In genomic region chr12:27945411-27945810, GRCm38 (mm10) we compare ENCODE assay signal across 14 mouse cellular contexts.
DNase-seq lines count a peak whose midpoint lies in the region; ATAC-seq and TF ChIP-seq lines count a peak whose summit lies in the region.
"Had no signal": no experiment of that assay in that cellular context is flagged by ENCODE, and none has a peak within 500 bp of the region (broad histone marks: within the 10 kb centered on the region; RNA-seq: fewer than 3 reads in every experiment).

No protein-coding gene starts in this region.

- peaks cover 14% of the 10 kb centered on the region for H3K4me1 ChIP-seq in forebrain, embryonic 15.5 days
- peaks cover 28% of the 10 kb centered on the region for H3K4me1 ChIP-seq in limb, embryonic 12.5 days (replicated peaks)
- peaks cover 24% of the 10 kb centered on the region for H3K4me1 ChIP-seq in neural tube, embryonic 15.5 days
- H3K4me1 ChIP-seq in stomach, postnatal 0 days (replicated peaks; ENCODE audit: control insufficient read depth, insufficient read depth), result no peaks in the 10 kb centered on the region
- H3K4me1 ChIP-seq in kidney, embryonic 16.5 days (ENCODE audit: insufficient read depth, low read length), result peaks cover 18% of the 10 kb centered on the region

- no peak overlapping the region for H3K4me2 ChIP-seq in forebrain, embryonic 15.5 days (replicated peaks)
- no peak overlapping the region for H3K4me2 ChIP-seq in limb, embryonic 12.5 days
- no peak overlapping the region for H3K4me2 ChIP-seq in neural tube, embryonic 15.5 days
- H3K4me2 ChIP-seq in stomach, postnatal 0 days (replicated peaks; ENCODE audit: low read depth), result no peak overlapping the region
- no peak overlapping the region for H3K4me2 ChIP-seq in kidney, embryonic 16.5 days (replicated peaks; ENCODE audit: low read depth, low read length)
- H3K4me2 ChIP-seq: heart, embryonic 11.5 days; liver, embryonic 11.5 days had no signal

- no peak overlapping the region for H3K4me3 ChIP-seq in forebrain, embryonic 15.5 days
- H3K4me3 ChIP-seq in limb, embryonic 12.5 days (replicated peaks), result no peak overlapping the region
- H3K4me3 ChIP-seq in neural tube, embryonic 15.5 days (replicated peaks), result no peak overlapping the region
- H3K4me3 ChIP-seq in stomach, postnatal 0 days (ENCODE audit: low read depth, low read length), result no peak overlapping the region
- H3K4me3 ChIP-seq in kidney, embryonic 16.5 days (ENCODE audit: low read length), result no peak overlapping the region

- 17% methylated on average over 2 of the region's 2 CpGs for WGBS in forebrain, embryonic 15.5 days
- 31% methylated on average over 2 of the region's 2 CpGs for WGBS in limb, embryonic 12.5 days
- 22% methylated on average over 2 of the region's 2 CpGs for WGBS in neural tube, embryonic 15.5 days
- 41% methylated on average over 2 of the region's 2 CpGs for WGBS in stomach, postnatal 0 days
- WGBS in kidney, embryonic 16.5 days, result 35% methylated on average over 2 of the region's 2 CpGs

- peak overlapping the region; percentile 38 for H3K27ac ChIP-seq in forebrain, embryonic 15.5 days (replicated peaks)
- no peak overlapping the region for H3K27ac ChIP-seq in limb, embryonic 12.5 days
- peak overlapping the region; percentile 35 for H3K27ac ChIP-seq in neural tube, embryonic 15.5 days (replicated peaks)
- no peak overlapping the region for H3K27ac ChIP-seq in stomach, postnatal 0 days (replicated peaks)
- H3K27ac ChIP-seq in kidney, embryonic 16.5 days (ENCODE audit: low read length), result no peak overlapping the region

- H3K9me3 ChIP-seq in forebrain, embryonic 15.5 days, result no peaks in the 10 kb centered on the region
- no peaks in the 10 kb centered on the region for H3K9me3 ChIP-seq in limb, embryonic 12.5 days
- no peaks in the 10 kb centered on the region for H3K9me3 ChIP-seq in neural tube, embryonic 15.5 days (replicated peaks)
- no peaks in the 10 kb centered on the region for H3K9me3 ChIP-seq in stomach, postnatal 0 days (ENCODE audit: control insufficient read depth, low read length)
- no peaks in the 10 kb centered on the region for H3K9me3 ChIP-seq in kidney, embryonic 16.5 days (ENCODE audit: low read length)

- TF ChIP-seq EP300 in stomach, postnatal 0 days (optimal IDR thresholded peaks at IDR 0.05), result no peak

- no peak for TF ChIP-seq CTCF in stomach, postnatal 0 days (IDR thresholded peaks at IDR 0.05; ENCODE audit: low read depth)

- H3K36me3 ChIP-seq in forebrain, embryonic 15.5 days, result no peaks in the 10 kb centered on the region
- no peaks in the 10 kb centered on the region for H3K36me3 ChIP-seq in limb, embryonic 12.5 days
- H3K36me3 ChIP-seq in neural tube, embryonic 15.5 days, result no peaks in the 10 kb centered on the region
- H3K36me3 ChIP-seq in stomach, postnatal 0 days (ENCODE audit: control insufficient read depth, insufficient read depth, low read length), result no peaks in the 10 kb centered on the region
- H3K36me3 ChIP-seq in kidney, embryonic 16.5 days (ENCODE audit: insufficient read depth, low read length), result no peaks in the 10 kb centered on the region

- peak; percentile 95 for ATAC-seq in forebrain, embryonic 15.5 days (replicated peaks)
- ATAC-seq in limb, embryonic 12.5 days (ENCODE audit: insufficient number of reproducible peaks, insufficient read depth, low FRiP score, low TSS enrichment, low read depth), result peak; percentile 56; the same call in 1 of the 2 replicates
- ATAC-seq in neural tube, embryonic 15.5 days (ENCODE audit: low FRiP score), result peak; percentile 93
- ATAC-seq in stomach, postnatal 0 days (ENCODE audit: low FRiP score, low TSS enrichment), result no peak
- ATAC-seq in kidney, embryonic 16.5 days (ENCODE audit: low FRiP score, low TSS enrichment), result no peak

- DNase-seq in layer of hippocampus, adult 11-12 months (ENCODE audit: low spot score), result peak; percentile 8
- DNase-seq in layer of hippocampus, adult 9-10 months (ENCODE audit: low spot score), result no peak
- no peak for DNase-seq in cerebellum, adult 9-11 months
- DNase-seq in stomach, postnatal 0 days (ENCODE audit: low spot score), result no peak
- DNase-seq: adrenal gland, postnatal 10 days; cerebellum, adult 2 months; lung, postnatal 4 days; thymus, postnatal 4 days had no signal

- no peaks in the 10 kb centered on the region for H3K27me3 ChIP-seq in forebrain, embryonic 15.5 days
- H3K27me3 ChIP-seq in limb, embryonic 12.5 days, result no peaks in the 10 kb centered on the region
- H3K27me3 ChIP-seq in neural tube, embryonic 15.5 days (replicated peaks), result no peaks in the 10 kb centered on the region
- no peaks in the 10 kb centered on the region for H3K27me3 ChIP-seq in stomach, postnatal 0 days (ENCODE audit: control insufficient read depth, insufficient read depth, low read length)
- H3K27me3 ChIP-seq in kidney, embryonic 16.5 days (ENCODE audit: insufficient read depth, low read length), result no peaks in the 10 kb centered on the region

- H3K9ac ChIP-seq in forebrain, embryonic 15.5 days (replicated peaks), result no peak overlapping the region
- no peak overlapping the region for H3K9ac ChIP-seq in limb, embryonic 12.5 days (replicated peaks)
- H3K9ac ChIP-seq in neural tube, embryonic 15.5 days (replicated peaks), result no peak overlapping the region
- no peak overlapping the region for H3K9ac ChIP-seq in stomach, postnatal 0 days (ENCODE audit: low read length)
- H3K9ac ChIP-seq in kidney, embryonic 16.5 days (replicated peaks; ENCODE audit: low read length), result no peak overlapping the region

Comparison
In these comparisons a context has a peak if more than half of its experiments do, and no peak if none do; other contexts are left out.
1. ATAC-seq: peak in forebrain, embryonic 15.5 days (single experiment), limb, embryonic 12.5 days (single experiment) and neural tube, embryonic 15.5 days (single experiment); none in stomach, postnatal 0 days (single experiment) and kidney, embryonic 16.5 days (single experiment).
2. H3K27ac ChIP-seq: peak in forebrain, embryonic 15.5 days (single experiment) and neural tube, embryonic 15.5 days (single experiment); none in limb, embryonic 12.5 days (single experiment), stomach, postnatal 0 days (single experiment) and kidney, embryonic 16.5 days (single experiment).